Mouse (Mus musculus) G1E-ER4 (cell line): ENCODE measurements around the gene Pdzd9. TPM values are rescaled to one million over a fixed set of nuclear protein-coding genes. Genes with fewer than 3 reads are reported as not detected.

Experiments used
- GATA1 ChIP-seq: IDR thresholded peaks from one replicate; pipeline ENCODE4 v1.8.0; 2012; ENCODE audit warnings: low read length, inconsistent platforms
- polyA plus RNA-seq: library from polyadenylated mRNA; stranded (reverse); fragments of >175 nt; gene quantifications from 2 replicates; pipeline ENCODE4 v1.2.3, GENCODE M21; 2012

Pdzd9 gene
- polyA plus RNA-seq = not detected in 2 replicates

- TF ChIP-seq GATA1 = no peak
Observed at GRCm38 (mm10) chr7:120670153-120670875, at the start of gene Pdzd9. Gene Pdzd9, minus strand, starts transcription at chr7:120670343.

GRCm38 (mm10) chr7:120717261-120717660, 47.1 kb upstream of the Pdzd9 start:
- no peak for TF ChIP-seq GATA1

GRCm38 (mm10) chr7:120713225-120713624, 43.1 kb upstream of the Pdzd9 start:
- no peak for TF ChIP-seq GATA1

- no peak for TF ChIP-seq GATA1
Observed at GRCm38 (mm10) chr7:120712071-120712470, 41.9 kb upstream of the Pdzd9 start.

- TF ChIP-seq GATA1 = no peak
Observed at GRCm38 (mm10) chr7:120703888-120704287, 33.7 kb upstream of the Pdzd9 start.

- no peak for TF ChIP-seq GATA1
Observed at GRCm38 (mm10) chr7:120699586-120699985, 29.4 kb upstream of the Pdzd9 start.

GRCm38 (mm10) chr7:120696331-120696730, 26.2 kb upstream of the Pdzd9 start:
- no peak for TF ChIP-seq GATA1

- TF ChIP-seq GATA1 = no peak
Observed at GRCm38 (mm10) chr7:120695641-120696040, 25.5 kb upstream of the Pdzd9 start.

- TF ChIP-seq GATA1 = no peak
Observed at GRCm38 (mm10) chr7:120695196-120695595, 25.1 kb upstream of the Pdzd9 start.

- no peak for TF ChIP-seq GATA1
Observed at GRCm38 (mm10) chr7:120693831-120694375, 23.8 kb upstream of the Pdzd9 start.

- TF ChIP-seq GATA1 = no peak
Observed at GRCm38 (mm10) chr7:120690634-120691033, 20.5 kb upstream of the Pdzd9 start.

- no peak for TF ChIP-seq GATA1
Observed at GRCm38 (mm10) chr7:120685227-120685626, 15.1 kb upstream of the Pdzd9 start.

GRCm38 (mm10) chr7:120684731-120685161, 14.6 kb upstream of the Pdzd9 start:
- TF ChIP-seq GATA1 = no peak

- TF ChIP-seq GATA1 = peak; percentile 64
Observed at GRCm38 (mm10) chr7:120682002-120682401, 11.9 kb upstream of the Pdzd9 start.

- no peak for TF ChIP-seq GATA1
Observed at GRCm38 (mm10) chr7:120679023-120679422, 8.9 kb upstream of the Pdzd9 start.

- no peak for TF ChIP-seq GATA1
Observed at GRCm38 (mm10) chr7:120677764-120678531, 7.8 kb upstream of the Pdzd9 start.

GRCm38 (mm10) chr7:120677001-120677643, 7.0 kb upstream of the Pdzd9 start, which contains the start of gene Mosmo:
Gene Mosmo, plus strand, starts transcription at chr7:120677618.
- no peak for TF ChIP-seq GATA1
